Mouse (Mus musculus) brain, embryonic 14.5 days (tissue): ENCODE measurements around the gene Olfr802. TPM values are rescaled to one million over a fixed set of nuclear protein-coding genes. Genes with fewer than 3 reads are reported as not detected.

Experiments
- DNase-seq: peaks from one replicate; pipeline ENCODE4 v3.0.0-alpha.2; 2011; ENCODE audit warnings: low read depth
- CTCF ChIP-seq: fragments of 200-500 bp; IDR thresholded peaks from 2 replicates; pipeline ENCODE4 v1.5.1; 2012; ENCODE audit warnings: inconsistent platforms, mild to moderate bottlenecking, moderate library complexity, borderline replicate concordance; ENCODE audit not compliant: insufficient read depth, insufficient read length; ENCODE audit errors: extremely low read depth
- POLR2A ChIP-seq: fragments of 200-500 bp; IDR thresholded peaks from 2 replicates; pipeline ENCODE4 v1.6.1; 2012; ENCODE audit warnings: mild to moderate bottlenecking, inconsistent platforms, borderline replicate concordance; ENCODE audit not compliant: poor library complexity, insufficient read depth, insufficient read length, severe bottlenecking; ENCODE audit errors: extremely low read depth
- polyA plus RNA-seq: library from polyadenylated mRNA; depleted of rRNA; stranded (reverse); fragments of >200 nt; gene quantifications from 2 replicates; pipeline ENCODE4 v1.2.3, GENCODE M21; 2012; rRNA removed

The Olfr802 gene
- polyA plus RNA-seq: not detected in 2 replicates

DNA sequence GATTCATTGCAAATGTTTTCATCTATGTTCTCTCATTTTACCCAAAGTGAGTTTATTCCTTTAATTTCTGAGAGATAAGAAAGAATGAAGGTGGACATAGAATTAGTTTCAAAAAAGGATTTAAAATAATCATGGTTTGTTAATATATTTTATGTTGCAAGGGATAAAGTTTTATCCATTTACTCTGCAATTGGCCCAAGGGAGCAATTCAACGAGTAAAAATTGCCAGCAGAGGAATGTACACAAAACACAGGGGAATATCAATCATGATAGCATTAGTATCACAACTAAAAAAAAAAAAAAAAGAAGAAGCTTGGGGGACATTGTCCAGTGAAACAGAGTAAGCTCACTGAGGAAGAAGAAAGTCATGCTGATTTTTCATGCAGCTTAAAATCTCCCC lies at the start of gene Olfr802:
Gene Olfr802, minus strand, starts transcription at position 101 of the 400 bp plus-strand sequence.
- no peak for TF ChIP-seq POLR2A
- TF ChIP-seq CTCF: no peak
- DNase-seq: no peak

DNA sequence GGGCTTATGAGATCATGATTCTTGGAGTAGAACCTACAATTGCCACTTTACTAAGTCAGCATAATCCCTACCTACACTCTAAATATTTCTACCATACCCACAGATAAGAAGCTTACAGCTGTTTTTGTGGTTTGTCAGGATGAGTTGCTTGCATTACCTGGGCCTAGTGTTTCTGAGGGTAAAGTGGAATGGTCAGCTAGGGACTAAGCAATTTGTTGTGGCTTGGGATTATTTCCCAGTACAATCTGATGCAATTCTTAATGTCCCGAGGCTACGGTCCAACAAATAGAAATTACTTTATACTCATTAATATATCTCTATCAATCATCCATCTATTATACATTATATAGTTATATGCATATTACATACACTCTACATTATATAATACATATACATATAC lies 41.3 kb upstream of the Olfr802 start, which contains the start of gene Olfr805:
Gene Olfr805, minus strand, starts transcription at position 101 of the 400 bp plus-strand sequence.
- TF ChIP-seq POLR2A (no peak), CTCF (no peak)
- DNase-seq: no peak

DNA sequence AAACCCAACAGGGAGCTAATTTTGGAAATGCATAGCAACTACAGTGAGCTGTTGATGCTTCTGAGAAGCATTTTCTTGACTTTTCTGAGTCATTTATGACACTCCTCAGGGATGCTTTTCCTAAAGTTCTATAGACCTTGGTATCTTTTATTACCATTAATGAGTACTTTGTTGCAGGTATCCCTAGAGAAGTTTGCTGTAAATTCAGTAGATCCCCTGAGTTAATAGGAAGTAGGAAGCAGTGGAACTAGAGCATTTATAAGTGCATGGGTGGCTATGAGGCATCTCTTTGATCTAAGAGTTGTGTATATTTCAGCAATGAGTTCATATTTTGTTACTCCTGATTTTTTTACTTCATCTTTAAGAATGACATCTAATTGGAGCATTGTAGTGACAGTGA lies 14.9 kb upstream of the Olfr802 start, which contains the start of gene Olfr804:
Gene Olfr804, plus strand, starts transcription at position 301 of the 400 bp plus-strand sequence.
- no peak for DNase-seq
- TF ChIP-seq CTCF (no peak), POLR2A (no peak)

DNA sequence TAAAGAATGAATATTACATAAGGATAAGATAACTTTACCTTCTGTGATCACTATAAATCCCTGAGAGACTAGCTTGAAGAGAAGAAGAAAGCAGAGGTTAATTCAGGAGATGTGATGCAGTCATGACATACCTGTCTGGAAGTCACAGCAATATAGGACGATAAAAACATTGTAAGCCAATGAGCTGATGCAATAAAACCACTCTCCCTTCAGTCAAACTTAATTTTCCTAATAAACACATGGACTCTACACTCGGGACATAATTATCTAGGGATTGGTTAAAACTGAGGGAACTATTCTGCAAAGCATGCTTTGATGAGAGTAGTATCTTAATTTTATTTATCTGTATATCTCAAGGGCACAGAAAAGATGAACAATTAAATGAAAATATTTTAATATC lies 6.2 kb upstream of the Olfr802 start, which contains the start of gene Olfr803:
Gene Olfr803, minus strand, starts transcription at position 101 of the 400 bp plus-strand sequence.
- no peak for DNase-seq
- no peak for TF ChIP-seq POLR2A
- no peak for TF ChIP-seq CTCF

DNA sequence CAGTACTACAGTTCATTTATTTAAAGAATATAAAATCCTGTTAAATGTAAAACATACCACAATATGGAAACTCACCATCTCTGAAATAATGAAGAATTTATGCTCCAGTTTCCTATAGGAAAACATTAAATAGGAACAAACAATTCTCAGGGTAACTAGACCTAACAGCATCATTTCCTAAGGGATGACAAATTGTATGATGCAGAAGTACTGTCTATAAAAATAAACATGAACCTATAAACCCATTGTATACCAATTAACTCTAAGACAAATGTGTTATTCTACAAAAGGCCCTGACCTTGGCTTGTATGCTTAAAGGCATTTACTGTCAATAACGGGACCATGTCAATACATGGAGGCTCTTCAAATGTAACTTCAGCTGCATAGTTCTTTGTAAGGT lies 14.2 kb downstream of the Olfr802 start, which contains the start of gene Olfr801:
Gene Olfr801, minus strand, starts transcription at position 101 of the 400 bp plus-strand sequence.
- DNase-seq: no peak
- TF ChIP-seq CTCF (no peak), POLR2A (no peak)

DNA sequence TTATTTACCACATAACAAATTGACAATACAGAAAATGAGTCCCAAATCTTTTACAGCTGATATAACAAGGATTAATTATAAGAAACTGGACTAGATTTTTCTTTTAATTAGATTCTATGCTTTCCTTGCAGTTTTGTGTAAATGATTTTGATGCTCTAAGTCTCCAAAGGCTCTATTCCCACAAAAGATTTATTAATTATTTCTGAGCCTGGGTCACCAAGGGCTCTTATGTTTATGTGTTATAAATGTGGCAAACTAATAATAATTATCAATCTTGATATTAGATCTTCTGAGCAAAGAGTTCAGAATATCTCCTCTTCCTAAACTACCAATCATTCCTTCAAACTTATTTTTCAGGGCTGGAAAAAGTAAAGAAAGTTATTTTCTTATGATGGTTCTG lies 30.6 kb downstream of the Olfr802 start, which contains the start of gene Olfr800:
Gene Olfr800, plus strand, starts transcription at position 301 of the 400 bp plus-strand sequence.
- TF ChIP-seq CTCF: no peak
- TF ChIP-seq POLR2A: no peak
- no peak for DNase-seq

DNA sequence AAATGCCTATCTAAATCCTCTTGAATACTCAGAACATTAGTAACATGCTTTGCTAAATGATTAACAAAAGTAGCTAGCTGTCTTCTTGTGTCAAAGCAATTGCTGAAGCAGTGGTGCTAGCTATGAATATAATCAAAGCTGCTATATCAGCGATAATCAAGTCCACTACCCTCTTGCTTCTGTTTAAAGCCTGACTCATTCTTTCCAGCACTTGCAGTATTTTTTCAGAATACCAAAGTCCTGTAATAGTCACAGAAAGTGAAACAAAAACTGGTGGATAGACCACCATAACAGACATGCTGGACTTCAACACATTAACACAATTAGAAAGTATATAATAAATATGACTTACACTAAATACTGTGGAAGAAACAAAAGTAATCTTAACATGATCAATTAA lies 36.2 kb downstream of the Olfr802 start:
- TF ChIP-seq CTCF: no peak
- DNase-seq: no peak

DNA sequence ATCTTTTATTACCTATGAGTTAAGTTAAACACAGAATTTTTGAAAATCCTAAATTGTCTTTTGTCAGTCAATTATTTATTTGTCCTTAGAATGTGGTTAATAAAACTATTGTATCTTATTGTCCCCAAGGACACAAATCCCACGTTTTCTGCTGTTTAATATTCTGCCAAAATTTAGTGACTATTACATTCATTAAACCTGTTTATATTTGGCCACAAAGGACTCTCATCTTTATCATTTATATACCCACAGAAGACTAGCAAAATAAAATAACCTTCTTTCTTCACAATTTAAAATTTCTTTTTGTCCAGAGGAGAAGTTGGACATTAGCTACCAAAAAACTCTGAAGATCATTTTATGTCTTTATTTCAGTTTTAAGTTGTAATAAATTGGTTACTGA lies 50.8 kb downstream of the Olfr802 start, which contains the start of gene Olfr799:
Gene Olfr799, plus strand, starts transcription at position 301 of the 400 bp plus-strand sequence.
- no peak for TF ChIP-seq POLR2A
- TF ChIP-seq CTCF: no peak

DNA sequence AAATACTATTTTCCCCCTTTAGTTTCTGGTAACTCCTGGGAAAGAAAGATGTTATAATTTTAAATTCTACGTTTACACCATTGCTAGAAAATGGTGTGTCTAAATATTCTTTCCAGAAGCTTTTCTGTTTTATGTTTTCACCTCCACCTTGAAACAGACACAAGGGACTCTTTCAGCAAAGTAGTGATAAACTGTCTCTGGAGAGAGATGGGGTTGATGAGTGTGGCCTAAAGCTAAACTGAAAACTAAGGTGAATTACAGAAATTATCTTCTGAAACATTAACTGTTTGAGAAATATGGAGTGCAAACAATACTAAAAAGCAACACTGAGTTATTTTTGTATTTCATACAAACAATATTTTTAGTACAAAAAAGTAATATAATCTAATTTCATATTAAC lies 60.1 kb downstream of the Olfr802 start, which contains the start of gene Olfr798:
Gene Olfr798, minus strand, starts transcription at position 101 of the 400 bp plus-strand sequence.
- TF ChIP-seq POLR2A (no peak), CTCF (no peak)
- no peak for DNase-seq

More for the DNA sequence above, 50.8 kb downstream of the Olfr802 start, which contains the start of gene Olfr799:
- DNase-seq: no peak

Other genes with a start within 250 kb of the Olfr802 start
- gene Olfr787, start 226.3 kb downstream of the Olfr802 start, polyA plus RNA-seq: not detected in 2 replicates
- gene Olfr788, start 217.2 kb downstream of the Olfr802 start, polyA plus RNA-seq: not detected in 2 replicates
- gene Olfr789, start 203.4 kb downstream of the Olfr802 start, polyA plus RNA-seq: not detected in 2 replicates
- gene Olfr790, start 189.7 kb downstream of the Olfr802 start, polyA plus RNA-seq: not detected in 2 replicates
- gene Olfr791, start 166.4 kb downstream of the Olfr802 start, polyA plus RNA-seq: not detected in 2 replicates
- gene Olfr792, start 149.0 kb downstream of the Olfr802 start, polyA plus RNA-seq: not detected in 2 replicates
- gene Olfr794, start 120.5 kb downstream of the Olfr802 start, polyA plus RNA-seq: not detected in 2 replicates
- gene Olfr796, start 75.6 kb downstream of the Olfr802 start, polyA plus RNA-seq: not detected in 2 replicates
- not detected in 2 replicates for gene Olfr798, start 60.2 kb downstream of the Olfr802 start, polyA plus RNA-seq
- not detected in 2 replicates for gene Olfr799, start 50.7 kb downstream of the Olfr802 start, polyA plus RNA-seq
- gene Olfr800, start 30.5 kb downstream of the Olfr802 start, polyA plus RNA-seq: not detected in 2 replicates
- gene Olfr801, start 14.3 kb downstream of the Olfr802 start, polyA plus RNA-seq: not detected in 2 replicates
- gene Olfr803, start 6.1 kb upstream of the Olfr802 start, polyA plus RNA-seq: not detected in 2 replicates
- not detected in 2 replicates for gene Olfr804, start 15.0 kb upstream of the Olfr802 start, polyA plus RNA-seq
- gene Olfr805, start 41.2 kb upstream of the Olfr802 start, polyA plus RNA-seq: not detected in 2 replicates
- not detected in 2 replicates for gene Olfr806, start 53.8 kb upstream of the Olfr802 start, polyA plus RNA-seq
- gene Olfr807, start 69.6 kb upstream of the Olfr802 start, polyA plus RNA-seq: not detected in 2 replicates
- gene Olfr808, start 77.3 kb upstream of the Olfr802 start, polyA plus RNA-seq: not detected in 2 replicates
- gene Olfr809, start 86.5 kb upstream of the Olfr802 start, polyA plus RNA-seq: not detected in 2 replicates
- not detected in 2 replicates for gene Olfr810, start 106.7 kb upstream of the Olfr802 start, polyA plus RNA-seq
- gene Olfr811, start 116.2 kb upstream of the Olfr802 start, polyA plus RNA-seq: not detected in 2 replicates
- not detected in 2 replicates for gene Olfr812, start 157.9 kb upstream of the Olfr802 start, polyA plus RNA-seq
- gene Olfr813, start 167.2 kb upstream of the Olfr802 start, polyA plus RNA-seq: not detected in 2 replicates
- not detected in 2 replicates for gene Olfr814, start 191.7 kb upstream of the Olfr802 start, polyA plus RNA-seq
- gene Olfr815, start 217.7 kb upstream of the Olfr802 start, polyA plus RNA-seq: not detected in 2 replicates
- gene Olfr816, start 227.4 kb upstream of the Olfr802 start, polyA plus RNA-seq: not detected in 2 replicates